Mouse (Mus musculus): Measurements from ENCODE around the gene Gm10801. TPM values are rescaled to one million over a fixed set of nuclear protein-coding genes. Genes with fewer than 3 reads are reported as not detected.
"Not testable (repeated sequence)": the region's sequence is repeated elsewhere in the genome, so short reads cannot be mapped to it uniquely, and the experiment has no call there.

Gm10801 gene
- not detected in 2 replicates for polyA plus RNA-seq (2016; fragmentation: Nextera tagmentation; extraction: Ambion mirVana)

DNA sequence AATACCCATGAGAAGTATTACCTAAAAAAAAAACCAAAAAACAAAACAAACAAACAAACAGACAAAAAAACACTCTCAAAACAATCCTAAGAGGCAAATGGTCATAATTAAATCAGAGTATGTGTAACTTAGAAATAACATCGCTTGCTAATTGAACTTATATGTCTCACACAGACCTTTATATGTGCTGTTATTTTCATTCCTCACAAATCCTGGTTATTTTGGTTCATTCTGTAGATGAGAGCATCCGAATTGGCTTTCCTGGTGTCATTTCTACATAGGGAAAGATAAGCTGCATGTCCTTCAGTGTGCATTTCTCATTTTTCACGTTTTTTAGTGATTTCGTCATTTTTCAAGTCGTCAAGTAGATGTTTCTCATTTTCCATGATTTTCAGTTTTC is at the start of gene Gm10801:
Gene Gm10801 (plus strand): TSS at position 301 of the 400 bp plus-strand sequence.
- H3K4me3 ChIP-seq; DNase-seq (ENCODE audit: low spot score); H3K9me3 ChIP-seq; H3K36me3 ChIP-seq; H3K27ac ChIP-seq; H3K27me3 ChIP-seq (ENCODE audit: insufficient read depth, poor library complexity, severe bottlenecking); H3K4me1 ChIP-seq (replicated peaks): not testable (repeated sequence)
- WGBS, result 77% methylated on average over 5 of the region's 5 CpGs

DNA sequence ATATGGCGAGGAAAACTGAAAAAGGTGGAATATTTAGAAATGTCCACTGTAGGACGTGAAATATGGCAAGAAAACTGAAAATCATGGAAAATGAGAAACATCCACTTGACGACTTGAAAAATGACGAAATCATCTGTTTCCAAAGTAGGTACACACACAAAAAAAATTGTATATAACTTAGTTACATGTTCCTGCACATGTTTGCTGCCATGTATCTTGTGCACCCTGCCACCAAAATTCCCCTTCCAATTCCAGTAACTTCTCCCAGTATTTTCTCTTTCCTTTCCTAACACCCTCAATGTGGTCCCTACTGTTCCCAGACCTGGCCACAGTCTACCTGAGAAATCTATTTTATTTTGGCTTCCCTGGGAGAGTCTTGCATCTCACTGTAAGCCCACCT is 5.2 kb downstream of the Gm10801 start, which contains the start of gene Gm10800:
Gene Gm10800 (minus strand): TSS at position 101 of the 400 bp plus-strand sequence.
- WGBS, result 88% methylated on average over 4 of the region's 4 CpGs
- H3K4me3 ChIP-seq; H3K36me3 ChIP-seq; H3K4me1 ChIP-seq (replicated peaks); H3K27me3 ChIP-seq (ENCODE audit: insufficient read depth, poor library complexity, severe bottlenecking); H3K9me3 ChIP-seq; H3K27ac ChIP-seq; DNase-seq (ENCODE audit: low spot score): not testable (repeated sequence)

DNA sequence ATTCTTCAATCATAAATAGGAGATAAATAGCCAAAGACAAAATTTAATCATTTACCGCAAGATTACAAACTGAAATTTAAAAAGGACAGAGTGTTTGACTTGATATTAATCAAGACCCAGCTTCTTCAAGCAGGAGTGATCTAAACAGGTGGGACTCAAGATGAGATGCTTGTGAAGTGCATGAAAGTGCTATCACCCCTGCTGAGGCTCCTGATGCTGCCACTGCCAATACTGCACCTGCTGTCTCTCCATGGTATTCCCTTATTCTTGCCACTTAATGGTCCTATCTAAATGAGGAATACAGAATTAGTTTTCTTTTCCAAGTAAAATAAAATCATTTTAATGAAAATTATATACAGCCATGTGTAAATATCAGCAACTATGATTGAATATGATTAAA is 35.5 kb downstream of the Gm10801 start:
- Histone ChIP-seq H3K27ac (no peak overlapping the region), H3K4me1 (replicated peaks) (no peaks in the 10 kb centered on the region), H3K27me3 (ENCODE audit: insufficient read depth, poor library complexity, severe bottlenecking) (no peaks in the 10 kb centered on the region), H3K36me3 (no peaks in the 10 kb centered on the region), H3K4me3 (no peak overlapping the region), H3K9me3 (no peaks in the 10 kb centered on the region)
- no peak for DNase-seq (ENCODE audit: low spot score)
- 95% methylated on average over 1 of the region's 1 CpGs for WGBS

Other genes starting within 250 kb of the Gm10801 start
- gene Gm10800, start 5.1 kb downstream of the Gm10801 start, polyA plus RNA-seq (2016; fragmentation: Nextera tagmentation; extraction: Ambion mirVana), result 0.61 and 0.86 TPM in 2 replicates